Mouse (Mus musculus): ENCODE measurements around the gene Tigit. TPM values are rescaled to one million over a fixed set of nuclear protein-coding genes. Genes with fewer than 3 reads are reported as not detected.

The Tigit gene
- total and polyA plus RNA-seq, 3 experiments: 0.20 TPM; not detected in 2

- H3K27me3 ChIP-seq (ENCODE audit: control insufficient read depth, insufficient read depth, low read length): no peaks in the 10 kb centered on the region
- no peaks in the 10 kb centered on the region for H3K36me3 ChIP-seq (ENCODE audit: control insufficient read depth, insufficient read depth, low read length)
- TF ChIP-seq POLR2A (IDR thresholded peaks at IDR 0.05; ENCODE audit: insufficient read depth, low read depth, low read length): no peak
- no peak for TF ChIP-seq EP300 (IDR thresholded peaks at IDR 0.05; ENCODE audit: insufficient read depth, low read depth, low read length)
- no peak for TF ChIP-seq CTCF (IDR thresholded peaks at IDR 0.05)
- no peak overlapping the region for H3K4me3 ChIP-seq
- H3K4me1 ChIP-seq (ENCODE audit: control insufficient read depth, insufficient read depth, low read length): no peaks in the 10 kb centered on the region
- intact Hi-C loops (cut with DNase I): no loop called here
- no peaks in the 10 kb centered on the region for H3K79me2 ChIP-seq (replicated peaks; ENCODE audit: control insufficient read depth, insufficient read depth, low read length)
- H3K27ac ChIP-seq: no peak overlapping the region
- no peak for DNase-seq
- no peak overlapping the region for H3K9ac ChIP-seq (ENCODE audit: low read depth, low read length)
- 82% methylated on average over 10 of the region's 10 CpGs for WGBS
These were observed 1.6 kb downstream of the Tigit start for GRCm38 (mm10) chr16:43662124-43663004.

DNA sequence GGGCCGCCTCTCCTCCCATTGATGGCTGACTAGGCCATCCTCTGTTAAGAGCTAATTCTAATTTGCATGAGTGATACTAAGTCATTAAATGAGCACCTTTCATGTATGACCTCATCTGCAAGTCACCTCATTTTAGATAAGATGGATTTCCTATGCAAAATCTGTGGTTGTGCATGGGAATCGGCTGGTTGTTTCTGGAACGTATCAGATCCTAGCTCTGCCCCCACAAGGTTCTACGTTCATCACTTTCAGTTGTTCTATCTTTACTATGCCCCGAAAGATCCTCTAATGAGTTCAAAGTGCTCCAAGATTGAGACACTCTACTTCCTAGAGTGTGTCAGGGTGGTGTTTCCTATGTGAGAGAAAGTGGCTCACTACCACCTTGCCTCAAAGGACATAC is 2.4 kb downstream of the Tigit start:
- H3K27ac ChIP-seq: no peak overlapping the region
- intact Hi-C loops (cut with DNase I): no loop called here
- H3K4me3 ChIP-seq: no peak overlapping the region
- no peaks in the 10 kb centered on the region for H3K27me3 ChIP-seq (ENCODE audit: control insufficient read depth, insufficient read depth, low read length)
- DNase-seq: no peak
- H3K4me1 ChIP-seq (ENCODE audit: control insufficient read depth, insufficient read depth, low read length): no peaks in the 10 kb centered on the region
- 90% methylated on average over 5 of the region's 5 CpGs for WGBS
- H3K9ac ChIP-seq (ENCODE audit: low read depth, low read length): no peak overlapping the region
- TF ChIP-seq CTCF (IDR thresholded peaks at IDR 0.05): no peak
- no peak for TF ChIP-seq POLR2A (IDR thresholded peaks at IDR 0.05; ENCODE audit: insufficient read depth, low read depth, low read length)
- TF ChIP-seq EP300 (IDR thresholded peaks at IDR 0.05; ENCODE audit: insufficient read depth, low read depth, low read length): no peak
- no peaks in the 10 kb centered on the region for H3K36me3 ChIP-seq (ENCODE audit: control insufficient read depth, insufficient read depth, low read length)
- no peaks in the 10 kb centered on the region for H3K79me2 ChIP-seq (replicated peaks; ENCODE audit: control insufficient read depth, insufficient read depth, low read length)

DNA sequence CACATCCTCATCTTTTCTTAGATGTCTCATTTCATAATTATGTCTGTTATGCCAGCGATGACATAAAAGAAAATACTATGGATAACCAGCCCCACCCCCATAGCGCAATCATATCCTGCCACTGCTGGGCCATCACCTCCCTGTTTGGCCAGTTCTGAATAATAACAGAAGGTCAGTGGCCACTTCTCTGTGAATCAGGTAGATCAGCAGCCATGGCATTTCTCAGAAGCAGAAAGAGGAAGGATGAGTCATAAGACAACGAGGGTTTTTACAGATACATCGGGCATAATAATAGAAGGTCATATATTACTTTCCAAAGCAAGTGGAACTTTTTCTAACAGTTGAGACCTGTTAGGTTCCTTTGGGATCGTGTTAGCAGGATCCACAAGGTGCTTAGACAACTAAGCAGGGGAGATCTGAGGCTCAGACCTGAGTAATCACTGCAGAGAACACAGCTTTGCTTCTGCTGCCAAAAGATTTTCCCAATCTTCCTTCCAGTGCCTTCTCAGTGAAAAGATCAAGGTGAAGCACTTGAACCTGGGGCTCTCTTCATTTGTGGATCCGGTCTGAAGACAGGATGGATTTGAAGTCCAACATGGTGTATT is 8.7 kb downstream of the Tigit start:
- Histone ChIP-seq H3K27me3 (ENCODE audit: control insufficient read depth, insufficient read depth, low read length) (no peaks in the 10 kb centered on the region), H3K9ac (ENCODE audit: low read depth, low read length) (no peak overlapping the region), H3K4me1 (ENCODE audit: control insufficient read depth, insufficient read depth, low read length) (no peaks in the 10 kb centered on the region; the same call in 1 of the 2 replicates), H3K27ac (no peak overlapping the region), H3K4me3 (no peak overlapping the region), H3K36me3 (ENCODE audit: control insufficient read depth, insufficient read depth, low read length) (no peaks in the 10 kb centered on the region), H3K79me2 (replicated peaks; ENCODE audit: control insufficient read depth, insufficient read depth, low read length) (no peaks in the 10 kb centered on the region)
- WGBS: 71% methylated on average over 6 of the region's 6 CpGs
- intact Hi-C loops (cut with DNase I): no loop called here
- TF ChIP-seq CTCF (IDR thresholded peaks at IDR 0.05): no peak
- TF ChIP-seq EP300 (IDR thresholded peaks at IDR 0.05; ENCODE audit: insufficient read depth, low read depth, low read length): no peak
- no peak for DNase-seq

- WGBS: 85% methylated on average over 3 of the region's 3 CpGs
- Histone ChIP-seq H3K27ac (no peak overlapping the region), H3K36me3 (ENCODE audit: control insufficient read depth, insufficient read depth, low read length) (no peaks in the 10 kb centered on the region), H3K9ac (ENCODE audit: low read depth, low read length) (no peak overlapping the region), H3K27me3 (ENCODE audit: control insufficient read depth, insufficient read depth, low read length) (no peaks in the 10 kb centered on the region), H3K4me3 (no peak overlapping the region), H3K79me2 (replicated peaks; ENCODE audit: control insufficient read depth, insufficient read depth, low read length) (no peaks in the 10 kb centered on the region), H3K4me1 (ENCODE audit: control insufficient read depth, insufficient read depth, low read length) (no peaks in the 10 kb centered on the region; the same call in 1 of the 2 replicates)
- no peak for TF ChIP-seq POLR2A (IDR thresholded peaks at IDR 0.05; ENCODE audit: insufficient read depth, low read depth, low read length)
- no peak for DNase-seq
- intact Hi-C loops (cut with DNase I): no loop called here
These were observed 9.7 kb downstream of the Tigit start for GRCm38 (mm10) chr16:43654269-43654668.

GRCm38 (mm10) chr16:43653288-43653687 is 10.7 kb downstream of the Tigit start:
- Histone ChIP-seq H3K4me3 (no peak overlapping the region), H3K4me1 (ENCODE audit: control insufficient read depth, insufficient read depth, low read length) (no peaks in the 10 kb centered on the region; the same call in 1 of the 2 replicates)
- intact Hi-C loops (cut with DNase I): no loop called here

More at GRCm38 (mm10) chr16:43653288-43653687, 10.7 kb downstream of the Tigit start:
- H3K9ac ChIP-seq (ENCODE audit: low read depth, low read length): no peak overlapping the region
- no peak for DNase-seq
- no peak for TF ChIP-seq CTCF (IDR thresholded peaks at IDR 0.05)
- no peak for TF ChIP-seq POLR2A (IDR thresholded peaks at IDR 0.05; ENCODE audit: insufficient read depth, low read depth, low read length)
- TF ChIP-seq EP300 (IDR thresholded peaks at IDR 0.05; ENCODE audit: insufficient read depth, low read depth, low read length): no peak
- no peaks in the 10 kb centered on the region for H3K36me3 ChIP-seq (ENCODE audit: control insufficient read depth, insufficient read depth, low read length)
- H3K27ac ChIP-seq: no peak overlapping the region
- 73% methylated on average over 2 of the region's 2 CpGs for WGBS
- H3K79me2 ChIP-seq (replicated peaks; ENCODE audit: control insufficient read depth, insufficient read depth, low read length): no peaks in the 10 kb centered on the region
- H3K27me3 ChIP-seq (ENCODE audit: control insufficient read depth, insufficient read depth, low read length): no peaks in the 10 kb centered on the region
